Mouse (Mus musculus): ENCODE results near the gene Pheta1. TPM values are rescaled to one million over a fixed set of nuclear protein-coding genes. Genes with fewer than 3 reads are reported as not detected.

Gene Pheta1
- 10 to 100 TPM; 10.1 to 10.6 TPM for total RNA-seq (2021)
- long read RNA-seq, experiment 1, transcript Pheta1-201 (4 exons, 2,368 nt), result major isoform, 26 of 37 reads
- long read RNA-seq, experiment 1, partial matches to known transcripts, result 4 of 37 reads
- long read RNA-seq, experiment 1, other reads (novel, unspliced or antisense), result 6 of 37 reads
- long read RNA-seq, experiment 2, transcript Pheta1-201 (4 exons, 2,368 nt), result major isoform, 12 of 21 reads
- long read RNA-seq, experiment 2, partial matches to known transcripts, result 1 of 21 reads
- long read RNA-seq, experiment 2, other reads (novel, unspliced or antisense), result 6 of 21 reads

DNA sequence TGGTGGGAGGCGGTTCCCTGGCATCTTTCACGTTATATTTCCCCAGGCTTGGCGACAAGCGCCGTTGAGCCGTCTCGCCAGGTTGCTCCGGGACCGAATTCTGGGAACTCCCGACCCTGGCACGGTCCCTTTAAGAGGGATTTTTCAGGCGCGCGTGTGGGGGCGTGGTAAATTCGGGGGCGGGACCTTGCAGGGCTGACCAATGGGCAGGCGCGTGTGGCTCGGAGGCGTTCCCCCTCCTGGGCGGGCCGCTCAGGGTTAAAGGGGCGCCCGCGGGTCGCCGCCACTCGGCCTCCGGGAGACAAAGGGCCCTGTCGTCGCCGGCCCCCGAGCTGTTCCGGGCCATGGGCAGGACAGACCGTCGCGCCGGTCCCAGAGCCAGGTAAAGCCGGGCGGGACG, at the start of gene Pheta1:
TSS of gene Pheta1 (plus strand) at position 242 of the 400 bp plus-strand sequence.
- DNase-seq, result peak; percentile 96

DNA sequence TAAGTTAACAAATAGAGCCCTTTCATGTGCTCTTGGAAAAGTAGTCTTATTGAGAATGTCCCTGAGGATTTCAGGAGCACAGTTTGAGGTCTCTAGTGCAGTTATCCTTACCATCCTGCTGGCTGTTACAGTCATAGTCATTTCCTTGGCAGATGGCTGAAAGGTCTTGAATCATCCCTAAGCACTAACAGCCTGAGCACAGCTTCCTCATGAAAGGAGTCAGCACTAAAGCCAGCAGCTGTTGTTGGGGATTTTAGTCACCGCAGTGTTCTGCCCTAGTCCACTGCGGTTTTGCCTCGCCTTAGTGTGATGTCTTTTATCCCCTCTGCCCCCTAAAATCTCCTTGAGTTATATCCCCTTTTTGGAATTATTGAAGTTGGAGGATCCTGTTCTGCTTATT, 41.6 kb upstream of the Pheta1 start:
- no peak for DNase-seq

DNA sequence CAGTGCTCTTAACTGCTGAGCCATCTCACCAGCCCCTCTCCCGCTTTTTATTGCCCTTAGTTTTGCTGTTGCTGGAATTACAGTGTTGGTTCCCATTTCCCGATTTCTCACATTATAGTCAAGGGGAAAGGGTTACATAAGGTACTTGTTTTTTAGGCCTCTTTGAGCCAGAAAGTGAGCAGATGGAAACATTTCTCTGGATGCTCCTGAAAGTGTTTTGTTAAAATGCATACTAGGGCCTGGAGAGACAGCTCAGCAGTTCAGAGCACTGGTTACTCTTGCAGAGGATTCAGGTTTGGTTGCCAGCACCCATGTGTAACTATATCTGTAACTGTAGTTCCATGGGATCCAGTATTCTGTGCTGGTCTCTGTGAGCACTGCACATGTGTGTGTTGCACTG, 40.6 kb upstream of the Pheta1 start:
- DNase-seq, result no peak

DNA sequence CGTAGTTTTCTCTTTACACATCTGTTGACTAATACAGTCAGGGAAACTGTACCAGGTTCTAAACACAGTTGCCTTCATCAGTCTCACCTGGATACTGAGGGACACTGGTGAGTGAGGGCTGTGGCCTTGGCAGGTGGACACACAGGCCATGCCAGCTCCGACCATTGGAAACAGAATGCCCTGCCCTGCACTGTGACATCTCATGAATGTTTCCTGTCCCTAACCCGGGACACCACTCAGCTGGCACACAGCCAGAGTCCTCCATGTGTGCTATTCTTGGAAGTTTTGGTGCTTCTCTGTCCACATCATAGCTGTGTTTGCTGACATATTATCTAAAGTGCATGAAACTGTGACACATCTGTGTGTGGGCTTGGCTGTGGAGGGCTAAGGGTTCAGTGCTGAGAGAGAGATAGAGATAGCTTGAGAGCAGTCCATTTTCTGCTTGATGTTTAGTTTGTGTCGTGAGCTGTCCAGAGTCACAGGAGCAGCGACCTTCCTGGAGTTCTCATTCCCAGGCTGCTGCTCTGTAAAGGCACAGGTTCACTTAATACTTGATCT, 39.0 kb upstream of the Pheta1 start:
- peak; percentile 63 for DNase-seq

DNA sequence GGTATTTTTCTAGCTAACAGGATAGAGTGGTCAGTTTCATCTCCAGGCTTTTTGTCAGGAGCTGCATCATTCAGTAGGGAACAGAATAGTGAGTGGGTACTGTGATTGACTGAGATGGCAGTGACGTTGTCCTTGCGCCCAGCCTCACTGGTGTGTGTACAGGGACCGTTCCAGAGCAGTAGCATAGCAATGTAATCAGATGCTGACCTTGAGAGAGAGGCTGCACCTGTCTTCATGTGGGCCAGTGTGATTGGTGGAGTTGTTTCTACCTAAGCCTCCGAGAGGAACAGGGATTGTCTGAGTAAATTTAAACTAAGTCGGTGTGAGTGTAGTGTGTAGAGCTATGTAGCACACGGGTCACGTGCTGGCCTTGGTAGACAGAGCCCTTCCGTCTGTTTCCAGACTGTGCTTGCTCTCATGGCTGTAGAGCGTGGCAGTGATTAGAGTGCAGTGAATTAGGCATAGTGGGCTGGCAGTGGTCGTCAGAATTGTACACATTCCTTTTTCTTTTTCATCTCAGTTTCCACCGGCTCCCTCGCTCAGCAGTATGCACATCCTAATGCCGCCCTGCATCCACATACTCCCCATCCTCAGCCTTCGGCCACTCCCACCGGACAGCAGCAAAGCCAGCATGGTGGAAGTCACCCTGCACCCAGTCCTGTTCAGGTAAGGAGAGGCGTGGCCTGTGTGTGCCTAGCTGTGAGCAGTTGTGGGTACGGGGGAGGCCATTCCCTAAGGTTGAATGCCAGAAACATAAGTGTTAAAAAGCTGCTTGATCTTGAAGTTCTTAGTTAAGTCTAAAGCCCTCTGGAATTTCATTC, 38.2 kb upstream of the Pheta1 start:
- no peak for DNase-seq

DNA sequence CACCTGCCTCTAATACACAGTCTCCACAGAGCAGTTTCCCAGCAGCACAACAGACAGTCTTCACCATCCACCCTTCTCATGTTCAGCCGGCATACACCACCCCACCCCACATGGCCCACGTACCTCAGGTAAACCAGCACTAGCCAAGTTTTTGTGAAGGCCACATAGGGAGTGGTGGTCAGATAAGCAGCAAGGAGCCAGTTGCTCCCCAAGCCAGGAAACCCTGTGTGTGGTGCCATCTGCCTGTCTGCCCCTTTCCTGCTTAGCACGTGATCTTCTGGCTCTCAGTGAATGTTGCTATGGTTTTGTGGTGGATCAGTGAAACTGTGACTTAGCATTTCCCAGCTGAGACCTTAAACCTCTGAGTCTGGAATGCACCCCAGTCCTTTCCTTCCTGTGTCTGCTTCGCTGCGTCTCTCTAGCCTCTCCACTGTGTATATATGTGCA, 37.3 kb upstream of the Pheta1 start:
- no peak for DNase-seq

DNA sequence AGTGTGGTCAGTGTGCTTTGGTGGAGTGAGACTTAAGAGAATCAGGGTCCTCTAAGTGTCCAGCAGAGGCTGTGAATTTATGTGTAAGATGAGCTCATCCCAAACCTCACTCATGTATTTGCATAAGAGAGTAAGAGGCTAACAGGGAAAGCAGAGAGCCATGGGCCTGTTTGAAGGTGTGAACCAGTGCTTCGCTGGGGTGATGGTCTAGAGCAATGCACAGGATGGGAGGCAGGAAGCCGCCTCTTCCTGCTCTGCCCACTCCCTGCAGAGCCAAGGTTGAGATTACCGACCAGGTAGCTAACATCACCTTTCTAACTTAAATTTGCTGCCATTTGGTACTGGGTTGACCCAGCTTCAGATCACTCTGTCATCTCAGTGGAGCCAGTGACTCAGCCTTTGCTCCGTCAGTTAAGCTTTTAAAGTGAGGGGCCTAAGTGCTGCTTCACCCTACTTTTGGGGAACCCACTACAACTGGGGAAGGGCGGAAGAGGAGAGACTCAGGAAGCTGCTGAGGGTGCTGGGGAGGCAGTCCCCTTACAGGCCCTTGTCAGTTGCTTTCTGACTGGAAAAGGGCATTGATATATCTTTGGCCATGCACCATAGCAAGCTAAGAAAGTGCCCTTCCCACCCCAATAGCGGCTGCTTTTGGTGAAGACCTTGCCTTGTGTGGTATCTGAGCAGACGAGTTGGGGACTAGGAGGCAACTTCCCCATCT, 36.1 kb upstream of the Pheta1 start:
- no peak for DNase-seq

DNA sequence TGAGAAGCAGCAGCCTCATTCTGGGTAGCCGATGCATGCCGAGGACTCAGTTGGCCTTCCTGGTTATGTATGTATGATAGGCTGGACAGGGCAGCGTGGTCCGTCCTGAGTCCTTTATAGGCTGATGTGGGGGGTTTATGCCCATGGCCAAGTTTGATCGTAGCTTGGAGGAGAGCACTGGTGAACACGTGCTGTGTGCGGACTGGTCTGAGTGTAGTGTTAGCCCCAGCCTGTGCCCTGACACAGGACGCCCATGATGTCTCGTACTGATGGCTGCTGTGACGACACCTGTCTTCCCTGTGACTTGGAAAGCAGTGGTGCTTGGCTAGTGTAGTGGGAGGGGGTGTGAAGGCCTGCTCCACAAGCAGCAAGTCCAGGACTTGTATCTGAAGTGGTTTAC, 35.0 kb upstream of the Pheta1 start:
- DNase-seq, result no peak

DNA sequence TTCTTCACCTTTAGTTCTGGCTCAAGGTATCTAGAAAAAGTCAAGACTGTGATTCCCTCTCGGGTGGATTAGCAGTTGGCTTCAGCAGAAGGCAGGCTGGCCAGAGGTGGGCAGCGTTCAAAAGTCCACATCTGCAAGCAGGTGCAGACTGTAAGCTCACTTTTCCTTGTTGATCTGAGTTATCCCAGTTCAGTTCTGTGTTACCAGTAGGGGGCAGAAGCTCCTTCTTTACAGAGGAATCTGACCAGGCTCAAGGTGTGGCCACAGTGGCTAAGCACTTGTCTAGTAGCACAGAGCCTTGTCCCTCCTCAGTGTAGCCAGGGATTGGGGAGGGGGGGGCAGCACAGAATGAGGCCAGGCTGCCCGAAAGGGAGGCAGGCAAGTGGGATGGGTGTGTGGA, 33.7 kb upstream of the Pheta1 start:
- peak; percentile 74 for DNase-seq

DNA sequence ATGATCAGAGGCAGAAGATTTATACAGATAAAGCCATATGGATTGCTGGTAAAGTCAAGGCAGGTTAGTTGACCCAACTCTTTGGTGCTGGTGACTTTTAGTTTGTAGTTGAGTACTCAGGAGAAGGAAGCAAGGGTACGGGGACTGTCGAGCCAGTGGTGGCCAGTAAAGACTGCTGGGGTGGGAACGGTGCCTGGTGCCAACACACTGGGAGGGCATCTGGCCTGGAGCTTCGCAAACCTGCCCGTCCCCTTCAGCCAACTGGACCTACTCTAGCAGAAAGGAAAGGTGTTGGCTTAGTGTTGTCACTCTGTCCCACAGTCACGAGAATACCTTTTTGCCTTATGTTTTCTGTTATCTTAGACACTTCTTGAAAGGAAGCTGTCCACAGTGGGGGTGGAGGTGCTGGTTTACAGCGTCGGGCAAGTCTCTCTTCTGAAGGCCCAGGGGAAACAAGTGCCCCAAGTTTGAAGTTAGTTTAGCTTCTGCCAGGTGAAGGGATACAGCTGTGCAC, 32.9 kb upstream of the Pheta1 start:
- DNase-seq, result no peak

DNA sequence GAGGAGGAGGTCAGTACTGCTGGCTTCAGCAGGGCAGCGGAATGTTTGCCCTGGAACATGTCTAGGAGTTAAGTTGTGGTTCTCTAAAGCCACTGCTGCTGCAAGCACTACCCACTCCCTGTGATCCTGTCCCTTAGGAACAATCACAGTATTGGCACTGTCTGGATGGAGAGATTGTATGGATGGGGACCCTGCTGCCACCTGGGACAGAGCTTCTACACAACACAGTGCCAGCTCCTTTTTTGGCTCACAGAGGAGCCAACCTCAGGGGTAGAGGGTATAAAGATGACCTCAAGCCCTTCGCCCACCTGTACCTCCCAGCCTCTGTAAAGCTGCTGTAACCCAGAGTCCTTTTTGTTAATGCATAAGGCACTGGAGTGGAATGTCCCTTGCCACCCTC, 32.2 kb upstream of the Pheta1 start:
- DNase-seq, result no peak

DNA sequence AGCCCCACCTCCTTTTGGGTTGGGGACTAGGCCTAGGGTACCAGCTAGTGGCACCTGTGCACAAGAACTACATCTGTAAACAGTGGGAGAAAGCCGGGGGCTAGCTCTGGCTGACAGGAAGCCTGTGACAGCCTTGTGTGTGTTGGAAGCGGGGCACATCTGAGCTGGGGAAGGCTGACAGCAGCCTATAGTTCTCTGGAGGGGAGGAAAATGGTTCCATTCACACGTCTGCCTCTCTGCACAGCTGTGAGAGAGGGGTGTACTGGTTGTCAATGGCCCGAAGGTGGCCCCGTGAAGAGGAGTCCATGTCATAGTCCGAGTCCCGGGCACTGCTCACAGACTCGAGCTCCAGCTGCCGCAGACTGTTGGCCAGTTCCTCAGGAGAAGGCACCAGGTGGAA, 31.2 kb upstream of the Pheta1 start:
- peak; percentile 8 for DNase-seq

DNA sequence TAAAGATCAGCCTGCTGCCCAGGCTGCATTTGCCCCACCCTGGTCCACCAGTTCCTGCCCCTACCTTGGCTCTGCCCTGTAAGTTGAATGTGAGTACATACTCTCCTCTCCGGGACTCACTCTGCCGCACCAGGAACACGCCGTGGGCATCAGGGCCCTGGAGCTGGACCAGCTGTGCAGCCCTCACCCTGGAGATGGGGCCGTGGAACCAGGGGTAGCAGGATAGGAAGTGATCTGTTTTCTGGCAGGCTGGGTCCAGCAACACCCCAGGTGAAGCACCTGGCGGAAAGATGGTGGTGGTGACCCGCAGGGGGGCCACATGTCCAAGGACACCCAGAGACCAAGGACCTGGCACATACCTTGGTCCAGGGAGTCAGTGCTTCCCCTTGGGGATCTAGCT, 30.4 kb upstream of the Pheta1 start:
- no peak for DNase-seq

DNA sequence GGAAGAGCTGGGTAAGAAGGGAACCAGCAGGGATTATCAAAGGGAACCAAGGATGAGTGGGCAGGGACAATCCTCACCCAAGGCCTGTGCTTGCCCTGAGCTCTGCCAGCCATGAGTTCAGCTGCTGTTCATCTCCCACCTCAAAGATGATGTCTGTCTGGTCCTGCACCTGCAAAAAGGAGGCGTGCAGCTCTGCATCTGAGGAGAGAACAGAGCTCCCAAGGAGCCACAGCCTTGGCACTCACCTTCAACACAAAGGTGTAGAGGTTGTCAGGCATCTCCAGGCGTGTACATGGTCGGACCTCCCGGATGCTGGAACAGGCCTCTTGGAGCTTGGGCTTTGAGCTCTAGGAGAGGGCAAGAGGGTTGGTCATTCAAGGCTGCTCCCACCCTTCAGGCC, 29.9 kb upstream of the Pheta1 start:
- DNase-seq, result no peak

DNA sequence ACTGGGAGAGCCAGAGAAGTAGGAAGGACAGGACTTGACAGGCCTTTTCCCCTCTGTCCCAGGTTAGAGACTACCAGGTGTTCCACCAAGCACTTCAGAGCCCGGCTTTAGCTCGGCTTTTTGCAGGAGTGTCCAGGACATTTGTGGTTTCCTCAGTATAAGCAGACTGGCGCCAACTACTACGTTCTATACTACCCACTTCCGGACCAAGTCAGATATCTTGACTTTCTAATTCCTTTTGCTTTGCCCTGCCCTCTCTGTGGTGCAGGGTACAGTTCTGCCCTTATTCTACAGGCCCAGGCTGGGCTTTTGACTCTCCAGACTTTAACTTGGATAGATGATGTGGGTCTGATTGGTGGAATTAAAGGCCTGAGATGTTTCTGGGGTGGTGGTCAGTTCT, 29.2 kb upstream of the Pheta1 start:
- DNase-seq, result no peak

DNA sequence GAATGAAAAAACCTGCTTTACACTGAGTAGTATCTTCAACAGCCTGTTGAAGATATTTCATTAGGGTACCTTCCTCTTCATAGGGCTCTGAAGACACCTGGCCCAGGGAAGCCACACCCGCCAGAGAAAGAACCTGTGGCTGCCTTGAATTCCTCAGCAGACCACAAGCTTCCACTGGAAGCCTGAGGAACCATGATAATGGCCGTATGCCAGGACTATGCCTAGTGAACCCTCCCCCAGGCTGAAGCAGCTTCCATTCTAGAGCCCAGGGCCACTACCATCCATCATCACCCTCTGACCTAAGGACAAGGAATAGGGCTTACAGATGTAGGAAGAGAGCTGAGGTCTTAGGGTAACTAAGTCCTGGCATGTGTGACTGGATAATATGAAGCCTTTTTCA, 28.6 kb upstream of the Pheta1 start:
- no peak for DNase-seq

DNA sequence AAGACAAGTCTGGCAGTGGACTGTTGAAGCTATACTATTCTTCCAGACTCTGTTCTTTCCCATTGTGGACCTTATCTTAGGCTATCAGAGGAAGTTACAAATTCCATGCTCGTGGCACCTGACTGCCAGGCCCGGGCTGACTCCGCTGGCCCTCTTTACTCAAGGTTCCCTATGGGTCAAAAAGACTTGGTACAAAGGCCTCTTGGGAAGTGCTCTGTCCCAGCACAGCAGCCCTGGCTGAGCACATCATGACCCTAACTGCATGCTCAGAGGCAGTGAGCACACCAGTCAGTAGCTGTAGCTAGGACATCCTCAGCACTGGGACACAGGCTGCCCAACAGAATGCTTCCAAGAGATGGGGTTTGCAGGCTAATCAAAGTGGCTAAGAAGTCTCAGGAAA, 28.1 kb upstream of the Pheta1 start:
- no peak for DNase-seq

DNA sequence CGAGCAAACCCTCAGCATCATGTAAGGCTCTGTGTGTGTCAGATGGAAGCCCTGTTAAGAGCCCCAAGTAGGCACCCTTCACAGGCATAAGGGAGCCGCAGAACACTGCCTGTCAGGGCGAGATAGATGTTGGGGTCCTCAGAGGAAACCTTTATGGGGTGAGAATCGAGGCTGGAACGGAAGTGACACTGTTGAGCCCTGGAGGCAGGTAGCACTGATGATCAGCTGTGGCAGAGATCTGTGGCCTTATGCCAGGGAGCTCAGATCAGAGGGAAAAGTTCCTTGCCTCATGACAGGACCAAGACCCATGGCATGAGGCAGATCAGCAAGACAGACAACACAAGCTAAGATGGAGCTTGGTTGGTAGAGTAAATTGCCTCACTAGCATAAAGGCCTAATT, 27.7 kb upstream of the Pheta1 start:
- DNase-seq, result no peak

DNA sequence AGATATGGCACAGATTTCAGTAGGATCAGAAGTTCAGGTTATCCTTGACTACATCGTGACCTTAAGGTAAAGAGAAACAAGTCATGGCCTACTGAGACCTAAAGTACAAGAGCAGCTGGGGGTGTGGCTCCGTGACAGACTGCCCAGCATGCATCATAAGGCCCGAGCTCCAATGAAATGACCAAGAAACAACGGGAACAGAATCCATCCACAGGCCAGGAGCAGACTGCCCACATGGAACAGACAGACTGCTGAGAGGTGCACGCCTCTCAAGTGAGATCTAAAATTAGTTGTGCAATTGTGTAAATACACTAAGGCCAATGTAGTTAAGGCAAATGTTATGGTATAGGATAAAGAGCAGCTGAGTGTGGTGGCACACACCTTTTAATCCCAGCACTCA, 27.2 kb upstream of the Pheta1 start:
- DNase-seq, result no peak

DNA sequence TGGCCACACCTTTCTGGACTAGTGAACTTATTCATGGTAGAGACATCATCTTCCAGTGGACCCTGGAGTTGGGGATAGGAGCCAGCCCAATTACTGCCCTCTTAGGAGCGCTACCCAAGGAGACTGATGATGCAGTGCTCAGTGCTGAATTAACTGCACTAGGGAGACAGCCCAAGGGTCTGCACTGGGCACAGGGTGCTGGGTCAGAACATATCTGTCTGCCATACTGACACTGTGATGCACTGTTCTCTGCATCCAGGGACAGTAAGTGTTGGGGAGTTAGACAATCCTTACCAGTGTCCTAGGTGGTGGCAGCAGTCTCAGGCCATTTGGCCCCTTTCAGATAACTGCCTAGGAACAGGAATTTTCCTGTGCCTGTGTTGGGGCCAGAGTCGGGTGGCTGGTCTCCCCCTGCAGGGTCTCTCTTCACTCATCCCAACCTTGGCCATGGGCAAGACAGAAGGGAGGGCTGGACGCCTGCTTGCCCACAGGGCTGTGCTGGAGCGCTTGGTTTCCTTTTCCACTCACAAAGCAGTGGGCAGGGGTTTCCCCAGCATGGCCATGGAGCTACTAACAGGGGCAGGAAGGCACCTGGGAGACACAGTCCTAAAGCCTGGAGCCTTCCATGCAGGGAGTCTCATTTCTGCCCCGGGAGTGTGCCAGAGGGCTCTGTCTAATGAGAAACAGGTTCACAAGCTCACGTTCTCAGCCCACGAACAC, 25.8 kb upstream of the Pheta1 start:
- no peak for DNase-seq

DNA sequence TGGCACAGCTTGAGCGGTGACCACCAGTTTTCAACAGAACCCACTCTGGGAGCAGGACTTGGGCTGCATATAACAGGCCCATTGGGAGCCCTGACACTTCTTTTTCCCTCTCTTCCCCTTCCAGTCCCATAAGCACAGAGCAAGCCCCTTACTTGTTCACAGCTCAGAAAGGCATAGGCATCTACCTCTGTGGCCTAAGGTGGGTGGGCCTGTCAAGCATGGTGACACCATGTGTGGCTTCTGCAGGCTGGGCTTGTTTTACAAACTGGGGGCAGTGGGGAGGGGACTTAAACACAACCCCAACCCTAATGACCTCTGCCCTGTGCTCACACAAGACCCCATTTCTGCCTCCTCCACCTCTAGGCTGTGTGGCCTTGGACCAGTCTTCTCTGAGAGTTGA, 25.1 kb upstream of the Pheta1 start:
- no peak for DNase-seq

DNA sequence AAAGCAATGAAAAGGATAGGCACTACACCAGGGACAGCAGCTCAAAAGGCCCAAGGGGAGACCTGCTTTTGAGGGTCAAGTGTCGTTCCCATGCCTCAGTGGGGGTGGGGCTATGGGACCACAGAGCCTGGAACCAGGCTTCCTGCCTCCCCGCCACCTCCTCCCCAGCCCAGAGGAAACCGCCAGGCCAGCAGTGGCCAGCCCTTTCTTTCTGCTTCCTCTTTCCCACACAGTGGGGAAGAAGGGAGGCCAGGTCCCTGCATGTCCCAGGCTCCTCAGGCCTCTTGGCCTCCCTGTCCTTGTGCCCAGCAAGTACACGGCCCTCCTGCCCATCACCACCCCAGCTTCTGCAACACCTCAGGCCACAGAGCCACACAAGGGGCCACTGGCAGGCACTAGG, 24.7 kb upstream of the Pheta1 start:
- peak; percentile 59 for DNase-seq

Measured in adrenal gland, postnatal 10 days (tissue).